Mouse (Mus musculus) MEL (cell line): ENCODE results near the gene Tmem121.

Source experiments
- CTCF ChIP-seq, 3 experiments: IDR thresholded peaks in 2 of 3; conservative IDR thresholded peaks in 1 of 3; 2 replicates each; pipeline ENCODE4 v1.5.1; 2011 to 2012; ENCODE audit warnings: low read length in 3 of 3, low read depth in 2 of 3, mild to moderate bottlenecking in 2 of 3, improper control_type of control experiment in 1 of 3, inconsistent platforms in 1 of 3, mixed read lengths in 1 of 3, moderate library complexity in 1 of 3; ENCODE audit not compliant: control insufficient read depth in 1 of 3, insufficient read depth in 1 of 3, poor library complexity in 1 of 3, severe bottlenecking in 1 of 3
- HCFC1 ChIP-seq: IDR thresholded peaks from 2 replicates; pipeline ENCODE4 v1.6.1; 2012; ENCODE audit warnings: low read depth, mild to moderate bottlenecking, inconsistent platforms, low read length, improper control_type of control experiment, moderate library complexity
- MAFK ChIP-seq: IDR thresholded peaks from 2 replicates; pipeline ENCODE4 v1.6.1; 2011; ENCODE audit warnings: low read depth, mild to moderate bottlenecking, low read length, improper control_type of control experiment, borderline replicate concordance
- POLR2A ChIP-seq, 2 experiments: IDR thresholded peaks; 2 replicates each; pipeline ENCODE4 v1.6.1; 2011 to 2012; ENCODE audit warnings: low read length in 2 of 2, mild to moderate bottlenecking in 2 of 2, control low read depth in 1 of 2, improper control_type of control experiment in 1 of 2, low read depth in 1 of 2, moderate library complexity in 1 of 2; ENCODE audit not compliant: control insufficient read depth in 1 of 2, insufficient read depth in 1 of 2, poor library complexity in 1 of 2
- TBP ChIP-seq: IDR thresholded peaks from 2 replicates; pipeline ENCODE4 v1.8.0; 2011; ENCODE audit warnings: low read depth, low read length, improper control_type of control experiment
- USF1 ChIP-seq: IDR thresholded peaks from 2 replicates; pipeline ENCODE4 v1.6.1; 2014; ENCODE audit warnings: low read depth, mild to moderate bottlenecking, inconsistent platforms, low read length, improper control_type of control experiment, moderate library complexity

GRCm38 (mm10) chr12:113207737-113208136 lies 22.0 kb downstream of the Tmem121 start:
- TF ChIP-seq MAFK, result no peak
- no peak for TF ChIP-seq CTCF (IDR thresholded peaks at IDR 0.05 in 2 of 3, conservative IDR thresholded peaks at IDR 0.05 in 1 of 3; ENCODE audit: control insufficient read depth in 1 of 3, insufficient read depth in 1 of 3, low read depth in 2 of 3, low read length in 3 of 3, poor library complexity in 1 of 3, severe bottlenecking in 1 of 3)
- TF ChIP-seq HCFC1, result no peak
- TF ChIP-seq TBP, result no peak
- TF ChIP-seq POLR2A (IDR thresholded peaks at IDR 0.05; ENCODE audit: control insufficient read depth in 1 of 2, insufficient read depth in 1 of 2, low read depth in 1 of 2, low read length in 2 of 2, poor library complexity in 1 of 2), result no peak
- no peak for TF ChIP-seq USF1
